Mouse (Mus musculus) heart, embryonic 14.5 days (tissue): Measurements from ENCODE around the gene Atp6v1fnb. TPM values are rescaled to one million over a fixed set of nuclear protein-coding genes. Genes with fewer than 3 reads are reported as not detected.

ENCODE experiments used
- ATAC-seq: fragments of 200-750 bp; cut with Nextera tagmentation; 2 replicates; pipeline ENCODE4 v1.8.0; 2017; ENCODE audit warnings: low read depth, moderate TSS enrichment; ENCODE audit not compliant: insufficient number of reproducible peaks, insufficient read depth, low FRiP score
- H3K27ac ChIP-seq, 2 experiments: fragments of 200-500 bp in 1 of 2; fragments of 300-500 bp in 1 of 2; sonication (generic) in 1 of 2; replicated peaks in 1 of 2; 2 replicates each; pipeline ENCODE4 v1.5.1; 2012 to 2014; ENCODE audit warnings: low read depth in 2 of 2, low read length in 2 of 2, control low read depth in 1 of 2, mild to moderate bottlenecking in 1 of 2, mixed read lengths in 1 of 2; ENCODE audit not compliant: control insufficient read depth in 1 of 2, insufficient read depth in 1 of 2
- H3K27me3 ChIP-seq: fragments of 300-500 bp; sonication (generic); 2 replicates; pipeline ENCODE4 v1.6.1; 2014; ENCODE audit warnings: mild to moderate bottlenecking, low read length, control low read depth; ENCODE audit not compliant: control insufficient read depth, insufficient read depth
- H3K36me3 ChIP-seq: fragments of 300-500 bp; sonication (generic); 2 replicates; pipeline ENCODE4 v1.6.1; 2014; ENCODE audit warnings: mild to moderate bottlenecking, control low read depth, low read length, mixed read lengths; ENCODE audit not compliant: control insufficient read depth, insufficient read depth
- H3K4me1 ChIP-seq, 2 experiments: fragments of 200-500 bp in 1 of 2; fragments of 300-500 bp in 1 of 2; sonication (generic) in 1 of 2; 2 replicates each; pipeline ENCODE4 v1.6.1; 2012 to 2014; ENCODE audit warnings: low read length in 2 of 2, control low read depth in 1 of 2, mixed read lengths in 1 of 2; ENCODE audit not compliant: control insufficient read depth in 2 of 2, insufficient read depth in 2 of 2
- H3K4me2 ChIP-seq: fragments of 300-500 bp; sonication (generic); 2 replicates; pipeline ENCODE4 v1.6.1; 2014; ENCODE audit warnings: mild to moderate bottlenecking, low read length
- H3K4me3 ChIP-seq, 2 experiments: fragments of 200-500 bp in 1 of 2; fragments of 300-500 bp in 1 of 2; sonication (generic) in 1 of 2; 2 replicates each; pipeline ENCODE4 v1.5.1; 2012 to 2014; ENCODE audit warnings: low read length in 2 of 2, mild to moderate bottlenecking in 2 of 2, control low read depth in 1 of 2, low read depth in 1 of 2, moderate library complexity in 1 of 2; ENCODE audit not compliant: control insufficient read depth in 1 of 2, insufficient read depth in 1 of 2
- H3K9ac ChIP-seq: fragments of 300-500 bp; sonication (generic); 2 replicates; pipeline ENCODE4 v1.6.1; 2014; ENCODE audit warnings: mild to moderate bottlenecking, low read length
- H3K9me3 ChIP-seq: fragments of 300-500 bp; sonication (generic); 2 replicates; pipeline ENCODE4 v1.6.1; 2016; ENCODE audit warnings: low read length, control low read depth; ENCODE audit not compliant: control insufficient read depth
- WGBS: fragments of 180-500 bp; shearing (Covaris S2); extraction: QIAGEN DNeasy Blood & Tissue Kit; methylation state at CpG from one replicate; pipeline ENCODE4 v1.1.7; 2014; 5-methylcytosine and 5-hydroxymethylcytosine counted together
- polyA plus RNA-seq: library from polyadenylated mRNA; unstranded; fragments of >200 nt; fragmentation: Nextera tagmentation; extraction: Ambion mirVana; gene quantifications from 2 replicates; pipeline ENCODE4 v1.2.1, GENCODE M21; 2014

Gene Atp6v1fnb
- polyA plus RNA-seq, 1 experiment from 2014 or later: not detected

DNA sequence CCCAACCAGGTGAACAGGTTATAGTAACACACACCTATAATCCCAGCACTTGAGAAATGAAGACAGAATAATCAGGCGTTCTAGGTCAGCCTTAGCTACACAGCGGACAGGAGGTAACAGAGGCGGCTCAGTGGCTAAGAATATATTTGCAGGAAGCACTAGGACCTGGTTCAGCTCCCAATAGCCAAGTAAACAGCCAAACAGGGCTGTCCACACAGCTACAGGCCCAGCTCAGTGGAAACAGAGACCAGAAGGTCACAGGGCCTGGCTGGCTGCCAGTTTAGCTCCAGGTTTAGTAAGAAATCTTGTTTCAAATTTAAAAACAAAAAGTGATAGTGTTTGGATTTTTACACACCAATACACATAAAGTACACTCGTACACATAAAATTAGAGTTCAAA, 22.9 kb downstream of the Atp6v1fnb start:
- no peak for ATAC-seq
- Histone ChIP-seq H3K9me3 (no peaks in the 10 kb centered on the region), H3K27me3 (peaks cover 25% of the 10 kb centered on the region), H3K9ac (no peak overlapping the region), H3K4me1 (peaks cover 0 to 4% of the 10 kb centered on the region in 2 experiments; a peak in 1 of 4 replicates), H3K4me3 (no peak overlapping the region), H3K36me3 (no peaks in the 10 kb centered on the region; the same call in 1 of the 2 replicates), H3K27ac (no peak overlapping the region), H3K4me2 (no peak overlapping the region)
- WGBS: 63% methylated on average over 4 of the region's 4 CpGs

DNA sequence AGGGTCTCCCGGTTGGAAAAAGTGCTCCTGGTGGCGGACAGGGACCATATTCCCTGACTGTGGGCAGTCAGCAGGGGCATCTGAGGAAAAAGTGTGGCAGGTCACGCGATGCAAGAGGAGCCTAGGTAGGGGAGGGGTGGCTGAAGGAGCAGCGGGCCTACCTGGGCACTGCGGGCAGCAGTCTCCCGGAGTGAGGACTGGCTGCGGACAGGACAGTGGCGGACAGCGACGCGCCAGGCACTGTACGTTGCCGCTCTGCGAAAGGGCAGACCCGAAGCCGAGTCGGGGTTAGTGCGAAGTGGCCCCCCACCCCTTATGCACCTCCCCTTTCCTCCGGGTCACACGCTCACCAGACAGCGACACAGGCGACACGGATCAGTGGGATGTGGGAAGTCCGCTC, 25.0 kb downstream of the Atp6v1fnb start:
- Histone ChIP-seq H3K4me2 (peak overlapping the region; percentile 1), H3K9me3 (no peaks in the 10 kb centered on the region), H3K36me3 (no peaks in the 10 kb centered on the region; the same call in 1 of the 2 replicates), H3K4me3 (no peak overlapping the region), H3K9ac (no peak overlapping the region), H3K27ac (no peak overlapping the region), H3K4me1 (peaks cover 0 to 4% of the 10 kb centered on the region in 2 experiments; a peak in 1 of 4 replicates), H3K27me3 (peaks cover 25% of the 10 kb centered on the region)
- peak; percentile 9; the same call in 1 of the 2 replicates for ATAC-seq
- WGBS: 23% methylated on average over 21 of the region's 25 CpGs

DNA sequence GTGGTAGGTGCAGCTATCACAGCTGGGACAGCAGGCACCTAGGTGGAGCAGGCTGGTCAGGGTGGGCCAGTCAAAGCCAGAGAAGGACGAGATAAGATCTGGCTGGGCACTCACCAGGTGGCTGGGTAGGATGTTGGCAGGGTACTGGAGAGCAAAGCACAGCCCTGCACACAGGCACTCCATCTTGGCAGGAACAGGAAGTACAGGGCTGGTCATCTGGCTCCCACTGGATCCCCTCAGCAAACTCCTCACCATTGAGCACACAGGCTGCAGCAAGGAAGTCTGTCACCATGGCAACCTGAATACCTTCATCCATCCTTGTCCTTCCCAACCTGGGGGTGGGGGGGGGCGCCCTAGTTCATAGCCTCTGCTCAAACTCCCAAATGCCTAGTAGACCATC, 26.6 kb downstream of the Atp6v1fnb start:
- ATAC-seq: no peak
- WGBS: 37% methylated on average over 2 of the region's 2 CpGs

DNA sequence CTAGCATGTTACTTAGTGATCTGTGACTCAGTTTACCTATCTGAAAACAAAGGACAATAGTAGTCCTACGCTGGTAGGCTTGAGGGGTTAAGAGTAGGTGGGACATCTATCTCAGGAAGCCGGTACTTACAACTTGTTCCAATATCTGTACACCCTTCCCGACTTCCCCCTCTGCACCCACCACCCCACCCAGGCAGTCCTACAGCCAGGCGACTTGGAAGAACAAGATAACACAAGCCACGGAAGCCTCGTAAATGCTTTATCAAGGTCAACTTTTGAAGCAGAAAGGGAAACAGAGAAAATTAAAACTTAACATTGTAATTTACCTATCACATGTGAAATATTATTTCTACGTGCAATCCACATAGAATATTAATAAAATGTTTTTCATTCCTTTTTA, 28.9 kb downstream of the Atp6v1fnb start:
- Histone ChIP-seq H3K4me3 (no peak overlapping the region), H3K36me3 (no peaks in the 10 kb centered on the region; the same call in 1 of the 2 replicates), H3K27ac (no peak overlapping the region), H3K9ac (no peak overlapping the region), H3K27me3 (peaks cover 25% of the 10 kb centered on the region), H3K4me2 (no peak overlapping the region), H3K9me3 (no peaks in the 10 kb centered on the region), H3K4me1 (peaks cover 0 to 4% of the 10 kb centered on the region in 2 experiments; a peak in 1 of 4 replicates)
- no peak for ATAC-seq
- WGBS: 74% methylated on average over 7 of the region's 7 CpGs

More for the DNA sequence above, 26.6 kb downstream of the Atp6v1fnb start:
- H3K4me2 ChIP-seq: no peak overlapping the region
- peaks cover 0 to 4% of the 10 kb centered on the region in 2 experiments; a peak in 1 of 4 replicates for H3K4me1 ChIP-seq
- H3K9me3 ChIP-seq: no peaks in the 10 kb centered on the region
- H3K4me3 ChIP-seq: no peak overlapping the region
- peaks cover 25% of the 10 kb centered on the region for H3K27me3 ChIP-seq
- H3K27ac ChIP-seq: no peak overlapping the region
- H3K36me3 ChIP-seq: no peaks in the 10 kb centered on the region; the same call in 1 of the 2 replicates
- H3K9ac ChIP-seq: no peak overlapping the region

DNA sequence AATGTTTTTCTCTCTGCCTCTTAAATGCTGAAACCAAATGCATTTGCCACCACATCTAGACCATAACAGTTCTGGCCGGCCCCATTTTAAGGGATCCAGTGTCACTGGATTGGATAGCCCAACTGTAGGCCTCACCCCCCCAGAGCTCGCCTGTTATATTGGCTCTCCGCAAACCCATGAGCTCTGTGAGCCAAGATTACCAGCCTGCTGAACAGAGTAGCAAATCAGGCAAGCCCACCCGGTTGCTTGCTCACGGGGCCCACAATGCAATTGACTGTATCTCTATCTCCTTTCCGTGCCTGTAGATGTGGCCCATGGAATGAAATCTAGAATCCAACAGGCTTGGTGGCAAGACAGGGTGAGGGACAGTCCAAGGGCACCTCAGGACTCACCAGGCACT, 29.6 kb downstream of the Atp6v1fnb start:
- WGBS: 85% methylated on average over 6 of the region's 6 CpGs
- Histone ChIP-seq H3K27me3 (peaks cover 20% of the 10 kb centered on the region), H3K4me3 (no peak overlapping the region), H3K4me2 (no peak overlapping the region), H3K9me3 (no peaks in the 10 kb centered on the region), H3K36me3 (no peaks in the 10 kb centered on the region; the same call in 1 of the 2 replicates), H3K9ac (no peak overlapping the region), H3K27ac (no peak overlapping the region), H3K4me1 (peaks cover 0 to 4% of the 10 kb centered on the region in 2 experiments; a peak in 1 of 4 replicates)
- no peak for ATAC-seq

DNA sequence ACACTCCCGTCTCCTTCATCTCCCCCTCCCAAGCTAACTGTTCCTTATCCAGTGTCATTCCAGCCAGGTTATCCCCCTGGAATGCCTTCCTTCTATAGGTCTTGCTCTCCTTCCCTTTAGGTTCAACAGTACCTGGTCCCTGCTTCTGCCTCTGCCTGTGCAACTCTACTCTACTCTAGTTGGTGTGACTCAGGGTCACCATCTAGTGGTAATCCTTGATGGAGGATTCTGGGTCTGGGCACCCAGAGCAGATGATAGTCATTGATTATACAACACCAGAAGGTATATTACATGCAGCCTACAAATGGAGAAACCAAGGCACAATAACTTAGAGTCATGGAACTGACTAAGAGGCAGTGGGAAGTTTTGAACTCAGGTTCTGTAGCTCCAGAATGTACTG, 30.4 kb downstream of the Atp6v1fnb start:
- H3K27me3 ChIP-seq: peaks cover 17% of the 10 kb centered on the region
- peaks cover 3 to 6% of the 10 kb centered on the region in 2 experiments; a peak in 1 of 4 replicates for H3K4me1 ChIP-seq
- no peaks in the 10 kb centered on the region; the same call in 1 of the 2 replicates for H3K36me3 ChIP-seq
- WGBS: 100% methylated on average over 1 of the region's 1 CpGs
- H3K9me3 ChIP-seq: no peaks in the 10 kb centered on the region
- H3K9ac ChIP-seq: no peak overlapping the region
- no peak overlapping the region for H3K27ac ChIP-seq
- H3K4me3 ChIP-seq: no peak overlapping the region
- no peak overlapping the region for H3K4me2 ChIP-seq
- no peak for ATAC-seq

DNA sequence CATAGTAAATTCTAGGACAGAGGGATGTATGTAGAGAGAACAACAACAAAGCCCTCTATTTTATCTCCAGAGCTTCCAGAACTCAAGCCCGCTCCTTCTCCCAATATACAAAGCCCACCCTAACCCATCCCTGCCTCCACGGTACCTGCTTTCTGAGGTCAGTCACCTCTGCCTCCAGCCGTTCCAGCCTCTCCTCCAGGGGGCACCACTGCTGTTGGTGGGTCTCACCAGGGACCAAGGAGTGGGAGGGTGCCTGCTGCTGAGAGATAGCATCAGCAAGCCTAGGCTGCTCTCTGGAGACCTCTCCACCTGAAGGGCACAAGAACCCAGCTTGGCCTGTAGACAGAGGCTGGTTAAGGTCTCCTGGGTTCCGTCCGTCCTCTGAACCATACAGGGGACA, 34.3 kb downstream of the Atp6v1fnb start:
- Histone ChIP-seq H3K27me3 (peaks cover 3% of the 10 kb centered on the region; the same call in 1 of the 2 replicates), H3K9ac (no peak overlapping the region), H3K9me3 (no peaks in the 10 kb centered on the region), H3K4me3 (no peak overlapping the region), H3K36me3 (no peaks in the 10 kb centered on the region), H3K4me2 (no peak overlapping the region), H3K4me1 (peaks cover 15 to 16% of the 10 kb centered on the region in 2 experiments), H3K27ac (no peak overlapping the region)
- WGBS: 91% methylated on average over 5 of the region's 5 CpGs
- ATAC-seq: no peak

DNA sequence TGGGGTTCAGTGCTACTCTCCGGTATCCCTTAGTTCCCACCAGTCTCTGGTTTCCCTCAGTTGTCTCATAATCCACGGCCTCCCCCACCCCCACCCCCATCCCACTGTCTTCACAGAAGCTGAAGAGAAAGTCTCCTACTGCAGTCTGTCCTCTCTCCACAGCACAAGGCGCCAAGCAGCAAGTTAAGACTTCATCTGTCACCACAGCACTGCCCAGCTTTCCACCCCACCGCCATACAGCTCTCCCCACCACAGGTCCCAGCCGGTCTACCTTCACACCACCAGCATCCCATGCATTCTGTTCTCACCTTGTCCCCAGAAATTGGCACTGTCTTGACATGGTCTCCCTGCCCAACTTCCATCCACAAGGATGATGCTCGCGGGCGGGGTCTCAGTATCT, 35.6 kb downstream of the Atp6v1fnb start:
- Histone ChIP-seq H3K4me2 (peak overlapping the region; percentile 85), H3K4me3 (peak overlapping the region; percentile 64 to 66), H3K9ac (peak overlapping the region; percentile 70), H3K4me1 (peaks cover 15 to 16% of the 10 kb centered on the region in 2 experiments), H3K27ac (no peak overlapping the region), H3K9me3 (no peaks in the 10 kb centered on the region), H3K36me3 (no peaks in the 10 kb centered on the region), H3K27me3 (peaks cover 3% of the 10 kb centered on the region; the same call in 1 of the 2 replicates)
- 26% methylated on average over 8 of the region's 8 CpGs for WGBS
- ATAC-seq: no peak
